Mouse (Mus musculus): ENCODE results near the gene Cntn4. TPM values are rescaled to one million over a fixed set of nuclear protein-coding genes. Genes with fewer than 3 reads are reported as not detected.

Cntn4 gene
- total RNA-seq, 2 experiments from 2014 or later: not detected

- DNase-seq: no peak
Measured at GRCm38 (mm10) chr6:106675581-106675980, 998.1 kb downstream of the Cntn4 start.

GRCm38 (mm10) chr6:106701931-106702330 is 1024.5 kb downstream of the Cntn4 start:
- no peak for DNase-seq

GRCm38 (mm10) chr6:106705506-106706035 is 1028.1 kb downstream of the Cntn4 start:
- DNase-seq: no peak

GRCm38 (mm10) chr6:106725642-106726041 is 1048.2 kb downstream of the Cntn4 start:
- no peak for DNase-seq

DNA sequence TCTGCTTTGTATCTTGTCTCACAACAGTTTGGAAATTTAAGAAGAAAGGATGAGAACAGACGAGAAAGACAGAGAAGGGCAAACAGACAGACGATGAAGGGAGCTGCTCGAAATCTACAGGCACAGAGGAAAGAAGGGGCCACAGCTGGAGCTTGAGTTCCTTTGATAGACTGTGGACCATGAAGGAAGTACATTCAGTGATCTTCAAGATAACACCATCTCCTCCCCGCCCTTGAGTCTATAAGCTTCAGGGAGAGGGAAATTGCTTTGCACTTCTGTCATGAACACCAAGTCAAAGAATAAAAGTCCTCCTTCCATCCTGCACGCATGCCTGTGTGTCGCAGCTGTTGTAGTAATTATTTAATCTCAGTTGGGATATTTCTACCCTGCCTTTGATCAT is 1048.6 kb downstream of the Cntn4 start:
- DNase-seq: no peak

- no peak for DNase-seq
Measured at GRCm38 (mm10) chr6:106727703-106728102, 1050.2 kb downstream of the Cntn4 start.

DNA sequence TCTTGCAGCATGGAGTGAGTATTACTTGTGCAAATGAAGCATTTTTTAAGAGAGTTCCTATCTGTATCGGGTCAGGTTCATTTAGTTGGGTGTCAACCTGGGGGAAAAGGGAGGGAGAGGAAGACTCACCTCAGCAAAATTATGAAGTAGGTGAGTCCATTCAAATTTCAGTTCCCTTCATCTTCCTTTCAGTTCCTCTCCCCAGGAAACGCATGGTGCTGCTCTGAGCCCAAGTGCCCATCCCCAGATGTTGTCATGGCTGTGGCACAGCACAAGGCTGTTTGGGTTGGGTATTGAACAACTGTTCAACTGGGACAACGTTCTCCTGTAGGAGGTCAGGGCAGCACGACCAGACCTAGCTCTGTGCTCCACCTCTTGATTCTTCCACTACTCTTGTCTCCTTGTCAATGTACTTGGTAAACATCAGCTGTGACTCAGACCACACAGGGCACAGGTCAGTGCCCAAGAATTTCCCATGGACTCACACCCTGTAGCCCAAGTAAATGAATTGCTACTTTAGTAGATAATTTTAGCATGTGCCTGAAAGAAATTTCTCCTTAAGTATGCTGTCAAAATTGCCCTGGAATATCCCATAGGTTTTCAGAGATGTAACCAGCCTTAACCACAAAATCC is 1052.3 kb downstream of the Cntn4 start:
- no peak for DNase-seq

GRCm38 (mm10) chr6:106732563-106732962 is 1055.1 kb downstream of the Cntn4 start:
- no peak for DNase-seq

DNA sequence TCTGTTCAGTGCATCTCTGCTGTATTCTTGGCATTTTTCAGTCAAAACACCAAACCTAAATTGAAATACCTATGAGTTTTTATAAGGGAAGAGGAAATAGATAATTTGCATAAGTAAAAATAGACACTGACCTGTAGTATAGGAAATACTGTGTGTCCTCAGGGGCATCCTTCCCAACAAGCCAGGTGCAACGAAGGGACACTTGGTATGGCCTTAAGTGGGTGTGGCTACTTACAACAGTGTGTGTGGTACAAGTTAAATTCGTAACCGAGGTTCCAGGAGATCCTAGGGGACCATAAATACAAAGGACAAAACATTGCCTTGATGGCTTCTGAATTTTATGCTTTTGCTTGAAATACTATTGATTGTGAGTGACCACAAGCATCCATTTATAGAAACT is 1060.8 kb downstream of the Cntn4 start:
- no peak for DNase-seq

GRCm38 (mm10) chr6:106740244-106740825 is 1062.9 kb downstream of the Cntn4 start:
- no peak for DNase-seq

DNA sequence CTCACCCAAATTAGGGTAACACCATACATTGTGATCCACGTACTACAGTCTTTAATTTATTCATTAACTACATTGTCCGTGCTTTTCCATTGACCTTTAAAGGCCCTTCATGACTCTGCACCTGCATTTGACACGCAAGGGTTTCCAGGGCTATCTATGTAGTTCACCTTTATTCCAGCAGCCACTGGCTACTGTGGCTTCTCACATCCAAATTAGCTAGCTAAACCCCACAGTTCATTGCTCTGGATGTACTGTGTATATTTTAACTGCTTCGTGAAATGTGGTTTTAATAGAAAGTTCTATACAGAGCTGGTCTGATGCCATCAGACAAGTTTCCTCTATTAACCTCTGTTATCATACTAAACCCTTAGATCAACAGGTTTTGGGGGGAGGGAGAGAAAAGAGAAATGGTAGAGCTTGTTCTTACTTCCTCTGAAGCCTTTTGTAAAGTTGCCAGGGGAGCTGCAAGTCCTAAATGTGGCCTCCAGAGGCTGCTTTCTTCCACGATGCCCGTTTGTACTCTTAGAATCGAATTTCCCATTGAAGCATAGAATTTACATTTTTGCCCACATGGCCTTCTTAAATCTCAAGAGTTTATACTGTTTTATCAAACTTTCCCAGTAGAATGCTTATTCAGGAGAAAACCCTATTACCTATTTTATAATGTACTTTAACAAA is 1066.2 kb downstream of the Cntn4 start:
- DNase-seq: no peak

- DNase-seq: no peak
Measured at GRCm38 (mm10) chr6:106745673-106746394, 1068.4 kb downstream of the Cntn4 start.

DNA sequence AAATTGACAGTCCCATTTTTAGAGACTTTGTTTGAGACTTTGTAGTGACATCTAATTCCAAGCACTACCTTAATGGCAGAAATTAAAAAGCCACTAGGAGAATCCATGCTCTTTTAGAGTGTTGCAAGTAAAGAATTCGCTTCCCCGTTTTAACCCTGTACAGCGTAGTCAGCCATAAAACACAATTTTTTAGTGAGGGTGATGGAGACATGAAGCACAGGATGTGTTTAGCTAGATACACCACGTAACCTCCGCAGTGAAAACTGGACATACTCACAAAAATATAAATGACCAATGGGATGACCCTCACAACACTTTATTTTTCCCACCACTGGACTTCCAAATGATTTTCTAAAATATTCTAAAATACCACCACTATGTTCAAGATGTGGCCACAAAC is 1069.8 kb downstream of the Cntn4 start:
- no peak for DNase-seq

- DNase-seq: no peak
Measured at GRCm38 (mm10) chr6:106747804-106748203, 1070.3 kb downstream of the Cntn4 start.
